Mouse (Mus musculus) kidney, embryonic 16.5 days (tissue): ENCODE results near the gene Hook2. TPM values are rescaled to one million over a fixed set of nuclear protein-coding genes. Genes with fewer than 3 reads are reported as not detected.

ENCODE experiments used
- ATAC-seq: fragments of 200-750 bp; cut with Nextera tagmentation; 2 replicates; pipeline ENCODE4 v1.8.0; 2017; ENCODE audit warnings: moderate TSS enrichment; ENCODE audit not compliant: low FRiP score, low TSS enrichment
- H3K27ac ChIP-seq: fragments of 300-500 bp; sonication (generic); 2 replicates; pipeline ENCODE4 v1.5.1; 2014; ENCODE audit warnings: low read length
- H3K27me3 ChIP-seq: fragments of 300-500 bp; sonication (generic); 2 replicates; pipeline ENCODE4 v1.6.1; 2014; ENCODE audit warnings: low read length, control low read depth, mixed read lengths; ENCODE audit not compliant: insufficient read depth
- H3K36me3 ChIP-seq: fragments of 300-500 bp; sonication (generic); 2 replicates; pipeline ENCODE4 v1.6.1; 2014; ENCODE audit warnings: low read length, control low read depth, mixed read lengths; ENCODE audit not compliant: insufficient read depth
- H3K4me1 ChIP-seq: fragments of 300-500 bp; sonication (generic); 2 replicates; pipeline ENCODE4 v1.6.1; 2014; ENCODE audit warnings: low read length, control low read depth, mixed read lengths; ENCODE audit not compliant: insufficient read depth
- H3K4me2 ChIP-seq: fragments of 300-500 bp; sonication (generic); replicated peaks from 2 replicates; pipeline ENCODE4 v1.6.1; 2014; ENCODE audit warnings: low read depth, low read length
- H3K4me3 ChIP-seq: fragments of 300-500 bp; sonication (generic); 2 replicates; pipeline ENCODE4 v1.5.1; 2014; ENCODE audit warnings: mild to moderate bottlenecking, low read length
- H3K9ac ChIP-seq: fragments of 300-500 bp; sonication (generic); replicated peaks from 2 replicates; pipeline ENCODE4 v1.6.1; 2014; ENCODE audit warnings: low read length
- H3K9me3 ChIP-seq: fragments of 300-500 bp; sonication (generic); 2 replicates; pipeline ENCODE4 v1.6.1; 2016; ENCODE audit warnings: low read length, control low read depth
- WGBS: fragments of 180-500 bp; shearing (Covaris S2); extraction: QIAGEN DNeasy Blood & Tissue Kit; methylation state at CpG from one replicate; pipeline ENCODE4 v1.1.7; 2014; 5-methylcytosine and 5-hydroxymethylcytosine counted together
- polyA plus RNA-seq: library from polyadenylated mRNA; unstranded; fragments of >200 nt; fragmentation: Nextera tagmentation; extraction: Ambion mirVana; gene quantifications from 2 replicates; pipeline ENCODE4 v1.2.1, GENCODE M21; 2015

Gene Hook2
- polyA plus RNA-seq, 1 experiment from 2014 or later = 34.8 TPM

- peak within 1 kb of the TSS; percentile 96 for H3K4me2 ChIP-seq
- H3K4me1 ChIP-seq = peaks cover 78% of the 10 kb centered on the region
- H3K9ac ChIP-seq = peak within 1 kb of the TSS; percentile 74
- WGBS = 0% methylated on average over 63 of the region's 63 CpGs
- peak; percentile 54 for ATAC-seq
- H3K27ac ChIP-seq = peak within 1 kb of the TSS; percentile 87
- H3K36me3 ChIP-seq = peaks cover 12% of the 10 kb centered on the region; the same call in 1 of the 2 replicates
- no peaks in the 10 kb centered on the region for H3K27me3 ChIP-seq
- H3K9me3 ChIP-seq = no peaks in the 10 kb centered on the region
- peak within 1 kb of the TSS; percentile 61 for H3K4me3 ChIP-seq
Measured at GRCm38 (mm10) chr8:84978248-84978940, 12.0 kb upstream of the Hook2 start, which contains the start of gene Junb. Gene Junb, minus strand, starts transcription at chr8:84978718.

GRCm38 (mm10) chr8:84979599-84980421, 10.6 kb upstream of the Hook2 start:
- Histone ChIP-seq H3K9ac (peak overlapping the region; percentile 55), H3K36me3 (peaks cover 1% of the 10 kb centered on the region; the same call in 1 of the 2 replicates), H3K4me3 (peak overlapping the region; percentile 41), H3K27me3 (no peaks in the 10 kb centered on the region), H3K4me1 (peaks cover 82% of the 10 kb centered on the region), H3K4me2 (peak overlapping the region; percentile 96), H3K27ac (peak overlapping the region; percentile 87), H3K9me3 (no peaks in the 10 kb centered on the region)
- ATAC-seq = peak; percentile 32
- 2% methylated on average over 42 of the region's 42 CpGs for WGBS

GRCm38 (mm10) chr8:84980622-84981358, 9.6 kb upstream of the Hook2 start:
- Histone ChIP-seq H3K27me3 (no peaks in the 10 kb centered on the region), H3K4me1 (peaks cover 84% of the 10 kb centered on the region), H3K27ac (peak overlapping the region; percentile 87), H3K36me3 (no peaks in the 10 kb centered on the region), H3K4me2 (peak overlapping the region; percentile 96), H3K4me3 (no peak overlapping the region), H3K9ac (no peak overlapping the region), H3K9me3 (no peaks in the 10 kb centered on the region)
- WGBS = 35% methylated on average over 11 of the region's 11 CpGs
- no peak for ATAC-seq

- Histone ChIP-seq H3K9ac (peak overlapping the region; percentile 23; the same call in 1 of the 2 replicates), H3K9me3 (no peaks in the 10 kb centered on the region), H3K27ac (peak overlapping the region; percentile 87), H3K4me1 (peaks cover 82% of the 10 kb centered on the region), H3K4me2 (no peak overlapping the region), H3K4me3 (no peak overlapping the region), H3K27me3 (no peaks in the 10 kb centered on the region), H3K36me3 (no peaks in the 10 kb centered on the region)
- WGBS = 70% methylated on average over 15 of the region's 15 CpGs
- ATAC-seq = no peak
Measured at GRCm38 (mm10) chr8:84981644-84982498, 8.5 kb upstream of the Hook2 start.

- Histone ChIP-seq H3K4me1 (peaks cover 76% of the 10 kb centered on the region), H3K36me3 (no peaks in the 10 kb centered on the region), H3K27me3 (no peaks in the 10 kb centered on the region), H3K4me2 (no peak overlapping the region), H3K4me3 (no peak overlapping the region), H3K9ac (no peak overlapping the region), H3K9me3 (no peaks in the 10 kb centered on the region), H3K27ac (peak overlapping the region; percentile 87)
- ATAC-seq = no peak
- 62% methylated on average over 3 of the region's 3 CpGs for WGBS
Measured at GRCm38 (mm10) chr8:84982499-84983011, 7.8 kb upstream of the Hook2 start.

- no peaks in the 10 kb centered on the region for H3K9me3 ChIP-seq
- no peak for ATAC-seq
- 3% methylated on average over 16 of the region's 16 CpGs for WGBS
- peaks cover 67% of the 10 kb centered on the region for H3K4me1 ChIP-seq
- H3K4me3 ChIP-seq = peak overlapping the region; percentile 55; the same call in 1 of the 2 replicates
- no peaks in the 10 kb centered on the region for H3K36me3 ChIP-seq
- no peaks in the 10 kb centered on the region for H3K27me3 ChIP-seq
- peak overlapping the region; percentile 75; the same call in 1 of the 2 replicates for H3K9ac ChIP-seq
- peak overlapping the region; percentile 100 for H3K4me2 ChIP-seq
- peak overlapping the region; percentile 87 for H3K27ac ChIP-seq
Measured at GRCm38 (mm10) chr8:84984294-84985048, 5.9 kb upstream of the Hook2 start.

GRCm38 (mm10) chr8:84985049-84985683, 5.2 kb upstream of the Hook2 start:
- Histone ChIP-seq H3K9me3 (no peaks in the 10 kb centered on the region), H3K4me2 (peak overlapping the region; percentile 100), H3K27me3 (no peaks in the 10 kb centered on the region), H3K4me1 (peaks cover 64% of the 10 kb centered on the region), H3K4me3 (peak overlapping the region; percentile 55), H3K27ac (peak overlapping the region; percentile 87), H3K36me3 (no peaks in the 10 kb centered on the region), H3K9ac (peak overlapping the region; percentile 75)
- no peak for ATAC-seq
- WGBS = under 1% methylated on average over 23 of the region's 23 CpGs

GRCm38 (mm10) chr8:84985684-84986378, 4.6 kb upstream of the Hook2 start:
- ATAC-seq = peak; percentile 22
- H3K4me1 ChIP-seq = peaks cover 58% of the 10 kb centered on the region
- H3K36me3 ChIP-seq = no peaks in the 10 kb centered on the region
- peak overlapping the region; percentile 87 for H3K27ac ChIP-seq
- peak overlapping the region; percentile 100 for H3K4me2 ChIP-seq
- no peaks in the 10 kb centered on the region for H3K9me3 ChIP-seq
- under 1% methylated on average over 52 of the region's 53 CpGs for WGBS
- peak overlapping the region; percentile 75 for H3K9ac ChIP-seq
- peak overlapping the region; percentile 55 for H3K4me3 ChIP-seq
- no peaks in the 10 kb centered on the region for H3K27me3 ChIP-seq
